Mouse (Mus musculus) ES-E14 (cell line): Measurements from ENCODE around the gene Gm614. TPM values are rescaled to one million over a fixed set of nuclear protein-coding genes. Genes with fewer than 3 reads are reported as not detected.

ENCODE experiments used
- DNase-seq: peaks from one replicate; pipeline ENCODE4 v3.0.0-alpha.2; 2013; ENCODE audit warnings: low read depth, low spot score
- H3K27ac ChIP-seq: 2 replicates; pipeline ENCODE4 v1.5.1; 2012; ENCODE audit warnings: low read depth, mild to moderate bottlenecking, low read length, moderate library complexity, mixed read lengths; ENCODE audit not compliant: poor library complexity, insufficient read depth, severe bottlenecking
- H3K36me3 ChIP-seq: 2 replicates; pipeline ENCODE4 v1.6.1; 2012; ENCODE audit warnings: mild to moderate bottlenecking, low read length, moderate library complexity, mixed read lengths; ENCODE audit not compliant: control insufficient read depth, poor library complexity, insufficient read depth, severe bottlenecking
- H3K4me1 ChIP-seq, 2 experiments: fragments of 150-350 bp in 1 of 2; sonication (generic) in 1 of 2; 2 replicates each; pipeline ENCODE4 v1.6.1; 2012; ENCODE audit warnings: low read length in 2 of 2, mild to moderate bottlenecking in 1 of 2, mixed read lengths in 1 of 2; ENCODE audit not compliant: control insufficient read depth in 2 of 2, insufficient read depth in 2 of 2, poor library complexity in 1 of 2
- H3K4me3 ChIP-seq, 2 experiments: fragments of 150-350 bp in 1 of 2; sonication (generic) in 1 of 2; 2 replicates each; pipeline ENCODE4 v1.5.1; 2012; ENCODE audit warnings: low read length in 2 of 2, low read depth in 1 of 2, mild to moderate bottlenecking in 1 of 2, mixed read lengths in 1 of 2; ENCODE audit not compliant: insufficient read depth in 1 of 2, poor library complexity in 1 of 2, severe bottlenecking in 1 of 2
- H3K9ac ChIP-seq: 2 replicates; pipeline ENCODE4 v1.6.1; 2012; ENCODE audit warnings: low read depth, mild to moderate bottlenecking, low read length, mixed read lengths; ENCODE audit not compliant: poor library complexity, insufficient read depth, severe bottlenecking
- H3K9me3 ChIP-seq: fragments of 150-350 bp; sonication (generic); 2 replicates; pipeline ENCODE4 v1.6.1; 2012; ENCODE audit warnings: low read depth, mild to moderate bottlenecking, low read length; ENCODE audit not compliant: control insufficient read depth, insufficient read depth
- CHD2 ChIP-seq: IDR thresholded peaks from 2 replicates; pipeline ENCODE4 v1.6.1; 2014; ENCODE audit warnings: mild to moderate bottlenecking, low read depth, low read length, inconsistent platforms
- HCFC1 ChIP-seq: IDR thresholded peaks from 2 replicates; pipeline ENCODE4 v1.6.1; 2012; ENCODE audit warnings: low read length, inconsistent platforms, borderline replicate concordance; ENCODE audit not compliant: insufficient read depth
- MAFK ChIP-seq: IDR thresholded peaks from 2 replicates; pipeline ENCODE4 v1.6.1; 2014; ENCODE audit warnings: mild to moderate bottlenecking, low read depth, low read length, inconsistent platforms; ENCODE audit not compliant: insufficient read depth
- ZC3H11A ChIP-seq: IDR thresholded peaks from 2 replicates; pipeline ENCODE4 v1.6.1; 2012; ENCODE audit warnings: low read depth, mild to moderate bottlenecking, inconsistent platforms, low read length, borderline replicate concordance
- ZNF384 ChIP-seq: IDR thresholded peaks from 2 replicates; pipeline ENCODE4 v1.6.1; 2012; ENCODE audit warnings: low read depth, low read length, inconsistent platforms
- in situ Hi-C, 2 experiments: fragments of 600-800 bp; cut with MboI; formaldehyde crosslinking; loops; one replicate each; pipeline ENCODE4 v1.15.1; 2025; ENCODE audit warnings: low sequenced_read_pairs in 2 of 2, inconsistent platforms in 1 of 2; ENCODE audit not compliant: unreplicated experiment in 2 of 2
- total RNA-seq: library from RNA; depleted of rRNA; stranded (reverse); fragments of 300-350 nt; gene quantifications from 2 replicates; pipeline ENCODE4 v1.2.3, GENCODE M21; 2012; rRNA removed

Gm614 gene
- total RNA-seq: not detected in 2 replicates

GRCm38 (mm10) chrX:101263892-101264291 is at the start of gene Gm614:
Gene Gm614 (minus strand): TSS chrX:101263992.
- DNase-seq: no peak
- peaks cover 2 to 9% of the 10 kb centered on the region in 2 experiments; a peak in 3 of 4 replicates for H3K4me1 ChIP-seq
- no peak within 1 kb of the TSS for H3K9ac ChIP-seq
- TF ChIP-seq CHD2 (no peak), MAFK (no peak), HCFC1 (no peak), ZC3H11A (no peak), ZNF384 (no peak)
- H3K4me3 ChIP-seq: no peak within 1 kb of the TSS
- H3K36me3 ChIP-seq: no peaks in the 10 kb centered on the region
- H3K27ac ChIP-seq: no peak within 1 kb of the TSS
- H3K9me3 ChIP-seq: no peaks in the 10 kb centered on the region
- in situ Hi-C loops: no loop called here

GRCm38 (mm10) chrX:101309299-101309698 is 45.5 kb upstream of the Gm614 start:
- in situ Hi-C loops: no loop called here
- H3K27ac ChIP-seq: no peak overlapping the region
- DNase-seq: no peak
- H3K4me1 ChIP-seq: no peaks in the 10 kb centered on the region
- no peak overlapping the region for H3K9ac ChIP-seq
- TF ChIP-seq ZC3H11A (no peak), MAFK (no peak), HCFC1 (no peak), ZNF384 (no peak), CHD2 (no peak)
- no peaks in the 10 kb centered on the region for H3K36me3 ChIP-seq
- H3K4me3 ChIP-seq: no peak overlapping the region
- H3K9me3 ChIP-seq: no peaks in the 10 kb centered on the region

- in situ Hi-C loops: no loop called here
- Histone ChIP-seq H3K4me1 (peaks cover 0 to 15% of the 10 kb centered on the region in 2 experiments; a peak in 1 of 4 replicates), H3K9ac (no peak overlapping the region), H3K9me3 (no peaks in the 10 kb centered on the region), H3K4me3 (no peak overlapping the region), H3K36me3 (no peaks in the 10 kb centered on the region), H3K27ac (no peak overlapping the region)
- TF ChIP-seq ZNF384 (no peak), MAFK (no peak), CHD2 (no peak), ZC3H11A (no peak), HCFC1 (no peak)
- no peak for DNase-seq
Observed at GRCm38 (mm10) chrX:101304646-101305045, 40.9 kb upstream of the Gm614 start.

GRCm38 (mm10) chrX:101301654-101302053 is 37.9 kb upstream of the Gm614 start:
- Histone ChIP-seq H3K27ac (no peak overlapping the region), H3K9ac (no peak overlapping the region), H3K4me3 (no peak overlapping the region), H3K36me3 (peaks cover 6% of the 10 kb centered on the region), H3K9me3 (no peaks in the 10 kb centered on the region), H3K4me1 (peaks cover 0 to 17% of the 10 kb centered on the region in 2 experiments; a peak in 1 of 4 replicates)
- in situ Hi-C loops: no loop called here
- no peak for DNase-seq
- TF ChIP-seq HCFC1: no peak
- no peak for TF ChIP-seq MAFK
- TF ChIP-seq ZC3H11A: no peak
- TF ChIP-seq ZNF384: no peak
- TF ChIP-seq CHD2: no peak

GRCm38 (mm10) chrX:101300427-101301030 is 36.7 kb upstream of the Gm614 start:
- H3K4me3 ChIP-seq: peak overlapping the region in 1 of 2 experiments; percentile 25; a peak in 1 of 4 replicates
- no peak overlapping the region; the same call in 1 of the 2 replicates for H3K9ac ChIP-seq
- no peak for DNase-seq
- TF ChIP-seq ZNF384: no peak
- no peak for TF ChIP-seq MAFK
- no peak for TF ChIP-seq HCFC1
- no peak for TF ChIP-seq CHD2
- TF ChIP-seq ZC3H11A: no peak
- in situ Hi-C loops: no loop called here
- H3K27ac ChIP-seq: no peak overlapping the region
- H3K4me1 ChIP-seq: peaks cover 0 to 17% of the 10 kb centered on the region in 2 experiments; a peak in 1 of 4 replicates
- H3K9me3 ChIP-seq: no peaks in the 10 kb centered on the region
- peaks cover 12% of the 10 kb centered on the region for H3K36me3 ChIP-seq
